Mouse (Mus musculus) heart, adult 2 months (tissue): ENCODE measurements around the gene Rreb1.

Experiments used
- CTCF ChIP-seq: fragments of 200-600 bp; IDR thresholded peaks from 2 replicates; pipeline ENCODE4 v1.8.1; 2022; ENCODE audit warnings: antibody characterized with exemption, mild to moderate bottlenecking, moderate library complexity
- POLR2A ChIP-seq: fragments of 200-500 bp; IDR thresholded peaks from 2 replicates; pipeline ENCODE4 v1.6.1; 2011; ENCODE audit warnings: mild to moderate bottlenecking, low read depth, low read length, control low read depth; ENCODE audit not compliant: insufficient read depth

DNA sequence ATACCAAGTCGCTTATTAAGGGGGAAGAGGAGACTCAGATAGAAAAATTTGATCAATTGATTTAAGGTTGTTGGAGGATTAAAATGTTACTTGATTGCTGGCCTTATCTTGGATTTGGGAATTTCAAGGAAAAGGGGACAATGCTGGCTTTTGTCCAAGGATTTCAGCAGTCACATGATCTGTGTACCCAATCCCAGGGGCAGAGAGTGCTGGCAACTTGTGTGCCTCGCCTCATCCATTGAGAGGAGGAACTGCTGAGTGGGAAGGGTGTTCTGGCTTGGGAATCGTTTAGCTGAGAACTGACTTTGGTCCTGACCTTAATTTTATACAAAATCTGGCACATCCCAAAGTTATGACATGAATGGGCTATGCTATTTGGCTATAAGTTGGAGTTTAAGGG, 88.6 kb downstream of the Rreb1 start:
- TF ChIP-seq POLR2A (no peak), CTCF (no peak)
